Mouse (Mus musculus): ENCODE results near the gene Gm5148. TPM values are rescaled to one million over a fixed set of nuclear protein-coding genes. Genes with fewer than 3 reads are reported as not detected.

The Gm5148 gene
- total RNA-seq, 1 experiment = 69.6 TPM

- peaks cover 6% of the 10 kb centered on the region; the same call in 1 of the 2 replicates for H3K36me3 ChIP-seq (ENCODE audit: control insufficient read depth, insufficient read depth, low read length, poor library complexity, severe bottlenecking)
- no peak for DNase-seq (ENCODE audit: low read depth, low spot score)
- in situ Hi-C loops (cut with MboI; ENCODE audit: low sequenced_read_pairs in 2 of 2, unreplicated experiment in 2 of 2) = no loop called here
- H3K4me1 ChIP-seq (ENCODE audit: control insufficient read depth in 2 of 2, insufficient read depth in 2 of 2, low read length in 2 of 2, poor library complexity in 1 of 2) = peaks cover 9 to 17% of the 10 kb centered on the region in 2 experiments
- peak overlapping the region; percentile 69 to 74 for H3K4me3 ChIP-seq (ENCODE audit: insufficient read depth in 1 of 2, low read depth in 1 of 2, low read length in 2 of 2, poor library complexity in 1 of 2, severe bottlenecking in 1 of 2)
- 0 out of 2 replicates have a peak, but pooled peaks have one; percentile 20 for TF ChIP-seq HCFC1 (IDR thresholded peaks at IDR 0.05; ENCODE audit: borderline replicate concordance, insufficient read depth, low read length)
- no peak for TF ChIP-seq CHD2 (IDR thresholded peaks at IDR 0.05; ENCODE audit: low read depth, low read length)
- TF ChIP-seq ZC3H11A (IDR thresholded peaks at IDR 0.05; ENCODE audit: borderline replicate concordance, low read depth, low read length) = no peak
- H3K9ac ChIP-seq (ENCODE audit: insufficient read depth, low read depth, low read length, poor library complexity, severe bottlenecking) = peak overlapping the region; percentile 78
- no peaks in the 10 kb centered on the region for H3K9me3 ChIP-seq (ENCODE audit: control insufficient read depth, insufficient read depth, low read depth, low read length)
- peak overlapping the region; percentile 28; the same call in 1 of the 2 replicates for H3K27ac ChIP-seq (ENCODE audit: insufficient read depth, low read depth, low read length, poor library complexity, severe bottlenecking)
Observed at GRCm38 (mm10) chr3:37668652-37669051, 55.6 kb downstream of the Gm5148 start.

GRCm38 (mm10) chr3:37667736-37668135, 56.6 kb downstream of the Gm5148 start:
- Histone ChIP-seq H3K27ac (ENCODE audit: insufficient read depth, low read depth, low read length, poor library complexity, severe bottlenecking) (no peak overlapping the region), H3K9me3 (ENCODE audit: control insufficient read depth, insufficient read depth, low read depth, low read length) (no peaks in the 10 kb centered on the region), H3K36me3 (ENCODE audit: control insufficient read depth, insufficient read depth, low read length, poor library complexity, severe bottlenecking) (0 out of 2 replicates have a peak, but pooled peaks cover 2% of the 10 kb centered on the region), H3K9ac (ENCODE audit: insufficient read depth, low read depth, low read length, poor library complexity, severe bottlenecking) (no peak overlapping the region), H3K4me3 (ENCODE audit: insufficient read depth in 1 of 2, low read depth in 1 of 2, low read length in 2 of 2, poor library complexity in 1 of 2, severe bottlenecking in 1 of 2) (no peak overlapping the region), H3K4me1 (ENCODE audit: control insufficient read depth in 2 of 2, insufficient read depth in 2 of 2, low read length in 2 of 2, poor library complexity in 1 of 2) (peaks cover 7 to 11% of the 10 kb centered on the region in 2 experiments; a peak in 3 of 4 replicates)
- peak; percentile 52 for DNase-seq (ENCODE audit: low read depth, low spot score)
- in situ Hi-C loops (cut with MboI; ENCODE audit: low sequenced_read_pairs in 2 of 2, unreplicated experiment in 2 of 2) = no loop called here
- TF ChIP-seq ZC3H11A (IDR thresholded peaks at IDR 0.05; ENCODE audit: borderline replicate concordance, low read depth, low read length) = no peak
- TF ChIP-seq MAFK (IDR thresholded peaks at IDR 0.05; ENCODE audit: insufficient read depth, low read depth, low read length) = no peak
- no peak for TF ChIP-seq HCFC1 (IDR thresholded peaks at IDR 0.05; ENCODE audit: borderline replicate concordance, insufficient read depth, low read length)
- 0 out of 2 replicates have a peak, but pooled peaks have one; percentile 36 for TF ChIP-seq ZNF384 (IDR thresholded peaks at IDR 0.05; ENCODE audit: low read depth, low read length)
- no peak for TF ChIP-seq CHD2 (IDR thresholded peaks at IDR 0.05; ENCODE audit: low read depth, low read length)

GRCm38 (mm10) chr3:37667119-37667467, 57.2 kb downstream of the Gm5148 start:
- H3K9me3 ChIP-seq (ENCODE audit: control insufficient read depth, insufficient read depth, low read depth, low read length) = no peaks in the 10 kb centered on the region
- peaks cover 6 to 8% of the 10 kb centered on the region in 2 experiments; a peak in 2 of 4 replicates for H3K4me1 ChIP-seq (ENCODE audit: control insufficient read depth in 2 of 2, insufficient read depth in 2 of 2, low read length in 2 of 2, poor library complexity in 1 of 2)
- H3K36me3 ChIP-seq (ENCODE audit: control insufficient read depth, insufficient read depth, low read length, poor library complexity, severe bottlenecking) = 0 out of 2 replicates have a peak, but pooled peaks cover 2% of the 10 kb centered on the region
- no peak overlapping the region for H3K27ac ChIP-seq (ENCODE audit: insufficient read depth, low read depth, low read length, poor library complexity, severe bottlenecking)
- in situ Hi-C loops (cut with MboI; ENCODE audit: low sequenced_read_pairs in 2 of 2, unreplicated experiment in 2 of 2) = no loop called here
- no peak for DNase-seq (ENCODE audit: low read depth, low spot score)
- no peak overlapping the region for H3K4me3 ChIP-seq (ENCODE audit: insufficient read depth in 1 of 2, low read depth in 1 of 2, low read length in 2 of 2, poor library complexity in 1 of 2, severe bottlenecking in 1 of 2)
- TF ChIP-seq CHD2 (IDR thresholded peaks at IDR 0.05; ENCODE audit: low read depth, low read length) = no peak
- TF ChIP-seq ZC3H11A (IDR thresholded peaks at IDR 0.05; ENCODE audit: borderline replicate concordance, low read depth, low read length) = no peak
- TF ChIP-seq ZNF384 (IDR thresholded peaks at IDR 0.05; ENCODE audit: low read depth, low read length) = no peak
- no peak for TF ChIP-seq MAFK (IDR thresholded peaks at IDR 0.05; ENCODE audit: insufficient read depth, low read depth, low read length)
- TF ChIP-seq HCFC1 (IDR thresholded peaks at IDR 0.05; ENCODE audit: borderline replicate concordance, insufficient read depth, low read length) = no peak
- H3K9ac ChIP-seq (ENCODE audit: insufficient read depth, low read depth, low read length, poor library complexity, severe bottlenecking) = no peak overlapping the region

- Histone ChIP-seq H3K4me1 (ENCODE audit: control insufficient read depth in 2 of 2, insufficient read depth in 2 of 2, low read length in 2 of 2, poor library complexity in 1 of 2) (peaks cover 6% of the 10 kb centered on the region in 2 experiments; a peak in 2 of 4 replicates), H3K4me3 (ENCODE audit: insufficient read depth in 1 of 2, low read depth in 1 of 2, low read length in 2 of 2, poor library complexity in 1 of 2, severe bottlenecking in 1 of 2) (no peak overlapping the region), H3K9me3 (ENCODE audit: control insufficient read depth, insufficient read depth, low read depth, low read length) (no peaks in the 10 kb centered on the region), H3K27ac (ENCODE audit: insufficient read depth, low read depth, low read length, poor library complexity, severe bottlenecking) (no peak overlapping the region), H3K9ac (ENCODE audit: insufficient read depth, low read depth, low read length, poor library complexity, severe bottlenecking) (no peak overlapping the region), H3K36me3 (ENCODE audit: control insufficient read depth, insufficient read depth, low read length, poor library complexity, severe bottlenecking) (0 out of 2 replicates have a peak, but pooled peaks cover 2% of the 10 kb centered on the region)
- DNase-seq (ENCODE audit: low read depth, low spot score) = no peak
- TF ChIP-seq MAFK (IDR thresholded peaks at IDR 0.05; ENCODE audit: insufficient read depth, low read depth, low read length) (no peak), ZC3H11A (IDR thresholded peaks at IDR 0.05; ENCODE audit: borderline replicate concordance, low read depth, low read length) (no peak), HCFC1 (IDR thresholded peaks at IDR 0.05; ENCODE audit: borderline replicate concordance, insufficient read depth, low read length) (no peak)
- in situ Hi-C loops (cut with MboI; ENCODE audit: low sequenced_read_pairs in 2 of 2, unreplicated experiment in 2 of 2) = no loop called here
Observed at GRCm38 (mm10) chr3:37666291-37667118, 57.8 kb downstream of the Gm5148 start.

Other genes with a start within 250 kb of the Gm5148 start
- 7.1 and 9.8 TPM in 2 replicates for gene Spry1, start 84.5 kb downstream of the Gm5148 start, total RNA-seq (2012; rRNA removed)